Mouse (Mus musculus): ENCODE measurements around the gene Rtel1.

Rtel1 gene

GRCm38 (mm10) chr2:181332542-181332941, 13.0 kb downstream of the Rtel1 start:
- no peak for DNase-seq

GRCm38 (mm10) chr2:181334023-181334422, 14.5 kb downstream of the Rtel1 start:
- DNase-seq, result peak; percentile 83

GRCm38 (mm10) chr2:181340426-181340825, 20.9 kb downstream of the Rtel1 start:
- no peak for DNase-seq

GRCm38 (mm10) chr2:181342766-181343165, 23.2 kb downstream of the Rtel1 start:
- no peak for DNase-seq

GRCm38 (mm10) chr2:181356780-181357179, 37.2 kb downstream of the Rtel1 start:
- no peak for DNase-seq

- no peak for DNase-seq
Measured at GRCm38 (mm10) chr2:181363946-181364345, 44.4 kb downstream of the Rtel1 start.

- DNase-seq, result no peak
Measured at GRCm38 (mm10) chr2:181364487-181364859, 44.9 kb downstream of the Rtel1 start.

- peak; percentile 86 for DNase-seq
Measured at GRCm38 (mm10) chr2:181364860-181365596, 45.5 kb downstream of the Rtel1 start, which contains the start of the genes Zgpat and Arfrp1. Gene Zgpat, plus strand, starts transcription at chr2:181364928. Gene Arfrp1, minus strand, starts transcription at chr2:181365404.

GRCm38 (mm10) chr2:181365655-181366075, 46.1 kb downstream of the Rtel1 start:
- peak; percentile 57 for DNase-seq

- no peak for DNase-seq
Measured at GRCm38 (mm10) chr2:181370001-181370400, 50.5 kb downstream of the Rtel1 start.

- no peak for DNase-seq
Measured at GRCm38 (mm10) chr2:181375787-181376186, 56.2 kb downstream of the Rtel1 start.

- DNase-seq, result no peak
Measured at GRCm38 (mm10) chr2:181377230-181377629, 57.7 kb downstream of the Rtel1 start.

GRCm38 (mm10) chr2:181378701-181379100, 59.2 kb downstream of the Rtel1 start:
- no peak for DNase-seq

GRCm38 (mm10) chr2:181379778-181380177, 60.2 kb downstream of the Rtel1 start, which contains the start of gene Lime1:
Gene Lime1, plus strand, starts transcription at chr2:181380078.
- DNase-seq, result no peak

- no peak for DNase-seq
Measured at GRCm38 (mm10) chr2:181380251-181380650, 60.7 kb downstream of the Rtel1 start.

- peak; percentile 53 for DNase-seq
Measured at GRCm38 (mm10) chr2:181381107-181381506, 61.6 kb downstream of the Rtel1 start.

GRCm38 (mm10) chr2:181381631-181382306, 62.2 kb downstream of the Rtel1 start:
- no peak for DNase-seq

- no peak for DNase-seq
Measured at GRCm38 (mm10) chr2:181384463-181384862, 64.9 kb downstream of the Rtel1 start.

GRCm38 (mm10) chr2:181384919-181385391, 65.4 kb downstream of the Rtel1 start:
- no peak for DNase-seq

GRCm38 (mm10) chr2:181385885-181386284, 66.3 kb downstream of the Rtel1 start:
- no peak for DNase-seq

- DNase-seq, result no peak
Measured at GRCm38 (mm10) chr2:181386663-181387210, 67.2 kb downstream of the Rtel1 start.

- no peak for DNase-seq
Measured at GRCm38 (mm10) chr2:181390136-181390870, 70.8 kb downstream of the Rtel1 start.

- no peak for DNase-seq
Measured at GRCm38 (mm10) chr2:181391022-181391421, 71.5 kb downstream of the Rtel1 start.
